Mouse (Mus musculus) kidney, adult 9 months (tissue): ENCODE data around the gene Mgat4e.
A peak's percentile ranks its signal among the peaks of the same experiment; 100 is the strongest.

Source experiments
- DNase-seq: peaks from one replicate; pipeline ENCODE4 v3.0.0; 2022

Mgat4e gene

GRCm38 (mm10) chr1:134549632-134550132 lies at the start of gene Mgat4e:
Mgat4e (minus strand) TSS chr1:134549682.
- DNase-seq = no peak

GRCm38 (mm10) chr1:134597339-134598054 lies 48.0 kb upstream of the Mgat4e start:
- no peak for DNase-seq

- peak; percentile 17 for DNase-seq
Measured at GRCm38 (mm10) chr1:134591773-134592172, 42.3 kb upstream of the Mgat4e start.

GRCm38 (mm10) chr1:134589676-134590075 lies 40.2 kb upstream of the Mgat4e start:
- DNase-seq = no peak

- no peak for DNase-seq
Measured at GRCm38 (mm10) chr1:134583560-134583959, 34.1 kb upstream of the Mgat4e start.

DNA sequence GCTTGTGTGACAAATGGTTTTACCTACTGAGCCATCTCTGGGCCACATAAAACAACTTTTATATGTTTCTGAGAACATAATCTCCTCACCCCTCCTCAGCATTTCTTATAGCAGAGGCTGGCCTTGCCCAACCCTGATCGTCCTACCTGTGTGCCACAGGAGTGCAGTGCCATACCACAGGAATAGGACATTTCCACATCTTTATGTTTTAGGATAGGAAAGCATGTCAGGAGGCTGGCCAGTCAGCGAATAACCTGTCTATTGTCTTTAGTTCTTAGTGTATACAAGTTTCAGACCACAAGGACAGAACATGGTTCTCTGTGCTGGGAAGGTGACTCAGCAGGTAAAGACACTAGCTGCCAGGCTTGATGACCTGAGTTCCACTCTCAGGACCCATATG lies 31.3 kb upstream of the Mgat4e start:
- no peak for DNase-seq

GRCm38 (mm10) chr1:134577384-134578120 lies 28.1 kb upstream of the Mgat4e start:
- no peak for DNase-seq

DNA sequence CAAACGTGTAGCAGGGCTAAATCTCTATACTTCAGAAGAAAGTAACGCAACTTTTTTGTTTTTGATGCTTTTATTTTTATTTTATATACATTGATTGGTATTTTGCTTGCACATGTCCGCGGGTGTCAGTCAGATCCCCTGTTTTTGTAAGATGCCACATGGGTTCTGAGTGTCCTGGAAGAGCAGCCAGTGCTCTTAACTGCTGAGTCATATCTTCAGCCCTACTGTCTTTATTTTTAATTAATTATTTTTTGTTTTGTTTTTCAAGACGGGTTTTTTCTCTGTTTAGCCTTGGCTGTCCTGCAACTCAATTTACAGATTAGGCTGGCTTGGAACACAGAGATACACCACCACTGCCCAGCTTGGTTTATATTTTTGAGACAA lies 24.4 kb upstream of the Mgat4e start:
- DNase-seq = no peak

- DNase-seq = no peak
Measured at GRCm38 (mm10) chr1:134573300-134573931, 23.9 kb upstream of the Mgat4e start.

GRCm38 (mm10) chr1:134570631-134571030 lies 21.1 kb upstream of the Mgat4e start:
- no peak for DNase-seq

- DNase-seq = no peak
Measured at GRCm38 (mm10) chr1:134570171-134570570, 20.7 kb upstream of the Mgat4e start.

DNA sequence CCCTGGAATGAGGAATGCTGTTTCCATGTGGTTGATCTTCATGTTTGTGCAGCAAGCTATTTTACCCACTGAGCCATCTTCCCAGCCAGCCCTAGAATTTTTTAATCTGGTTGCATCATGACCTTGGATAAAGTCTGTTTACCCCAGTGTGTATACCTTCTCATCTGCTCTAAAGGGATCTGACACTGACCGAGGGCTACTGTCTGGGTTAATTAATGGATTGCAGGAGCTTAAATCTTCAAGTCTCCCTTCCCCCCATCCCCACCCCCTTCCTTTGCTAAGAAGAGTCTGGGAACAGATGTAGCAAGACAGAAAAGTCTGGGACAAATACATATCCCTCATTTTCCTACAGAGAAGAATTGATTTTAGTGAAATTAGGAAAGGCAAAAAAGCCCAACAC lies 18.0 kb upstream of the Mgat4e start:
- DNase-seq = no peak

DNA sequence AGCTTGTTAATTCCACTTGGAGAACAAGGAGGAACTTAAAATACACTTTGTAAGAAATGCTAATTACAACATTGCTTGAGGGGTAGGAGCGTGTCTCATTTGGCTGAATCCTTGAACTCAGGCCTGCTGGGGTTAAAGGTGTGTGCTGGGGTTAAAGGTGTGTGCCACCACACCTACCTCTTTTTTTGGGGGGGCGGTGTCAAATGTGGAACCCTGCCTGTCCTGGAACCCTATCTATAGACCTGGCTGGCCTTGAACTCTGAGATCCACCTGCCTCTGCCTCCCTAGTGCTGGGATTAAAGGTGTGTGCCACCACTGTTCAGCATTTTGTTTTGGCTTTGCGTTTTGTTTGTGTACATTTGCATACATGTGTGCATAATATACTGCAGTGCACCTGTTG lies 14.2 kb upstream of the Mgat4e start:
- no peak for DNase-seq

GRCm38 (mm10) chr1:134562457-134562856 lies 13.0 kb upstream of the Mgat4e start:
- no peak for DNase-seq

GRCm38 (mm10) chr1:134561770-134562143 lies 12.3 kb upstream of the Mgat4e start:
- no peak for DNase-seq

DNA sequence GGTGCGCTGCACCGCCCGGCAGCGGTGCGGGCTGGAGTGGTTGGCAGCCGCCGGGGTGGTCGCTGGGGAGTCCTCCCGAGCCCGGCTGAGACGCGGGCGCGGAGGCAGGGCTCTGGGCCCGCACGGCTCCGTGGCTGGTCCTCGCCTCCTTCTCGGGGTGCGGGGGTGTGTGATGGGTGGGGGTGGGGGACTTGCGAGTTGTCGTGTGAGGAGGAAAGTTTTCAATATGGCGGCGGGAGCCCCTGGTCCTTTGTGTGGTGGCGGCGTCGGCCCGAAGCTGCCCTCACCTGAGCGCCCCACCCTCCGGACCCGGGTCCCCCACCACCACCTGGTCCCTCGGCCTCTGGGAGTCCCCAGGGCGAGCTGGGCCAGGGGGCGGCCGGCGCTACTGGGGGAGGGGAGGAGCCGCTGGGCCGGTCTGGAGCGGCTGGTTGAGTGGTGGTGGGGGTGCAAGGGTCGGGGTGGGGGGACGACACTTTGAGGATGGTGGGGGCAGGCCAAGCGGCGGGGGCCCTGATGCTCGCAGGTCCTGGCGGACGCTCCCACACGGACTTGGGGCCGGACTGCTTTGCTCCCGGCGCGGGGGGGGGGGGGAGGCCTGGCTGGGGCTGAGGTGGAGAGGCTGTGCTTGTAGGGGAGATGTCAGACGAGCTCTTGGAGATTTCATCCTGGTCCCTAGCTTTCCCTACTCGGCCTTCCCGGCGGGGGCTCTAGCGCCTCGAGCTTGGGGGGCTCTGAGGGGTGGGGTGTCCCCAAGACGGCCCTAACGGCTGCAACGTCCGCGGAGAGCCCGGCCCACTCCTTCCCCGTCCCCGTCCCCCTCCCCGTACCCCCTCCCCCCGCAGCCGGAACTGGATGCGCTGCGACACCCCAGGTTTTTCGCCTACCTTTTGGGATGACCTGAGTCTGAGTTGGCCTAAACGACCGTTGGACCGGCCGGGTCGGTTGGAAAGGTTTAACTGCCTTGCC lies 11.6 kb upstream of the Mgat4e start:
- peak; percentile 15 for DNase-seq

- no peak for DNase-seq
Measured at GRCm38 (mm10) chr1:134560396-134560795, 10.9 kb upstream of the Mgat4e start.

GRCm38 (mm10) chr1:134559976-134560375 lies 10.5 kb upstream of the Mgat4e start, which contains the start of gene Kdm5b:
Kdm5b (plus strand) TSS chr1:134560171.
- DNase-seq = peak; percentile 91

GRCm38 (mm10) chr1:134559226-134559625 lies 9.7 kb upstream of the Mgat4e start:
- DNase-seq = no peak

- DNase-seq = no peak
Measured at GRCm38 (mm10) chr1:134558511-134558910, 9.0 kb upstream of the Mgat4e start.

- DNase-seq = peak; percentile 97
Measured at GRCm38 (mm10) chr1:134556671-134557218, 7.3 kb upstream of the Mgat4e start.
